Mouse (Mus musculus): ENCODE measurements around the gene Cnga2.

- TF ChIP-seq CTCF (IDR thresholded peaks at IDR 0.05; ENCODE audit: low read depth, low read length) (no peak), POLR2AphosphoS5 (IDR thresholded peaks at IDR 0.05; ENCODE audit: insufficient replicate concordance, low read depth, low read length) (no peak), GATA1 (IDR thresholded peaks at IDR 0.05; ENCODE audit: borderline replicate concordance, low read length) (no peak), TAL1 (conservative IDR thresholded peaks at IDR 0.05; ENCODE audit: low read depth, low read length) (no peak), GATA2 (IDR thresholded peaks at IDR 0.05; ENCODE audit: borderline replicate concordance, low read depth, low read length) (no peak)
Measured at GRCm38 (mm10) chrX:71971325-71971724, 20.3 kb upstream of the Cnga2 start.
